Mouse (Mus musculus) brain, embryonic 14.5 days (tissue): Measurements from ENCODE around the gene Poc1a. TPM values are rescaled to one million over a fixed set of nuclear protein-coding genes. Genes with fewer than 3 reads are reported as not detected.

Experiments
- DNase-seq: peaks from one replicate; pipeline ENCODE4 v3.0.0-alpha.2; 2011; ENCODE audit warnings: low read depth
- CTCF ChIP-seq: fragments of 200-500 bp; IDR thresholded peaks from 2 replicates; pipeline ENCODE4 v1.5.1; 2012; ENCODE audit warnings: inconsistent platforms, mild to moderate bottlenecking, moderate library complexity, borderline replicate concordance; ENCODE audit not compliant: insufficient read depth, insufficient read length; ENCODE audit errors: extremely low read depth
- POLR2A ChIP-seq: fragments of 200-500 bp; IDR thresholded peaks from 2 replicates; pipeline ENCODE4 v1.6.1; 2012; ENCODE audit warnings: mild to moderate bottlenecking, inconsistent platforms, borderline replicate concordance; ENCODE audit not compliant: poor library complexity, insufficient read depth, insufficient read length, severe bottlenecking; ENCODE audit errors: extremely low read depth
- polyA plus RNA-seq: library from polyadenylated mRNA; depleted of rRNA; stranded (reverse); fragments of >200 nt; gene quantifications from 2 replicates; pipeline ENCODE4 v1.2.3, GENCODE M21; 2012

The Poc1a gene
- polyA plus RNA-seq, 1 experiment: 10.4 TPM

- DNase-seq: no peak
- no peak for TF ChIP-seq CTCF
- no peak for TF ChIP-seq POLR2A
Measured at GRCm38 (mm10) chr9:106242813-106243488, 37.9 kb upstream of the Poc1a start.

- no peak for DNase-seq
- no peak for TF ChIP-seq CTCF
- no peak for TF ChIP-seq POLR2A
Measured at GRCm38 (mm10) chr9:106249550-106249949, 31.3 kb upstream of the Poc1a start.

GRCm38 (mm10) chr9:106250245-106250644, 30.6 kb upstream of the Poc1a start:
- no peak for DNase-seq
- no peak for TF ChIP-seq CTCF
- TF ChIP-seq POLR2A: no peak

GRCm38 (mm10) chr9:106251066-106251465, 29.8 kb upstream of the Poc1a start:
- DNase-seq: no peak
- TF ChIP-seq CTCF (no peak), POLR2A (no peak)

GRCm38 (mm10) chr9:106254001-106254400, 26.9 kb upstream of the Poc1a start:
- TF ChIP-seq POLR2A: no peak
- DNase-seq: no peak

- no peak for TF ChIP-seq CTCF
- no peak for TF ChIP-seq POLR2A
- DNase-seq: no peak
Measured at GRCm38 (mm10) chr9:106258412-106258811, 22.4 kb upstream of the Poc1a start.

- no peak for DNase-seq
- TF ChIP-seq POLR2A: no peak
- TF ChIP-seq CTCF: no peak
Measured at GRCm38 (mm10) chr9:106258990-106259389, 21.9 kb upstream of the Poc1a start.

GRCm38 (mm10) chr9:106261058-106261457, 19.8 kb upstream of the Poc1a start:
- TF ChIP-seq CTCF: no peak
- TF ChIP-seq POLR2A: no peak
- no peak for DNase-seq

- no peak for DNase-seq
- TF ChIP-seq CTCF (no peak), POLR2A (no peak)
Measured at GRCm38 (mm10) chr9:106261491-106261890, 19.4 kb upstream of the Poc1a start.

GRCm38 (mm10) chr9:106262075-106262474, 18.8 kb upstream of the Poc1a start:
- no peak for TF ChIP-seq POLR2A
- TF ChIP-seq CTCF: no peak
- no peak for DNase-seq

GRCm38 (mm10) chr9:106263381-106263924, 17.4 kb upstream of the Poc1a start:
- DNase-seq: no peak
- TF ChIP-seq CTCF: no peak
- TF ChIP-seq POLR2A: no peak

GRCm38 (mm10) chr9:106265358-106266075, 15.3 kb upstream of the Poc1a start:
- TF ChIP-seq POLR2A (no peak), CTCF (no peak)
- DNase-seq: no peak
